Mouse (Mus musculus) liver, adult 2 months (tissue): ENCODE data around the gene Entpd5.

Experiments used
- CTCF ChIP-seq: fragments of 200-500 bp; IDR thresholded peaks from 2 replicates; pipeline ENCODE4 v1.5.1; 2011; ENCODE audit warnings: low read depth, low read length, control low read depth
- POLR2A ChIP-seq: fragments of 200-500 bp; IDR thresholded peaks from 2 replicates; pipeline ENCODE4 v1.6.1; 2011; ENCODE audit warnings: low read length, control low read depth; ENCODE audit not compliant: insufficient read depth; ENCODE audit errors: extremely low read depth

- TF ChIP-seq POLR2A (no peak), CTCF (no peak)
Measured at GRCm38 (mm10) chr12:84397685-84398084, 11.1 kb downstream of the Entpd5 start.
